Mouse (Mus musculus) hindbrain, postnatal 0 days (tissue): Measurements from ENCODE around the gene Ssh2. TPM values are rescaled to one million over a fixed set of nuclear protein-coding genes. Genes with fewer than 3 reads are reported as not detected.

ENCODE experiments used
- ATAC-seq: fragments of 200-750 bp; cut with Nextera tagmentation; 2 replicates; pipeline ENCODE4 v1.8.0; 2017; ENCODE audit warnings: mild to moderate bottlenecking, moderate TSS enrichment, moderate library complexity
- DNase-seq: peaks from one replicate; pipeline ENCODE4 v3.0.0-alpha.2; 2015; ENCODE audit warnings: low spot score
- H3K27ac ChIP-seq: fragments of 300-500 bp; sonication (generic); 2 replicates; pipeline ENCODE4 v1.5.1; 2014; ENCODE audit warnings: mild to moderate bottlenecking
- H3K27me3 ChIP-seq: fragments of 300-500 bp; sonication (generic); 2 replicates; pipeline ENCODE4 v1.6.1; 2014; ENCODE audit warnings: low read length, mixed read lengths; ENCODE audit not compliant: insufficient read depth
- H3K36me3 ChIP-seq: fragments of 300-500 bp; sonication (generic); 2 replicates; pipeline ENCODE4 v1.6.1; 2014; ENCODE audit warnings: low read length, mixed read lengths; ENCODE audit not compliant: insufficient read depth
- H3K4me1 ChIP-seq: fragments of 300-500 bp; sonication (generic); 2 replicates; pipeline ENCODE4 v1.6.1; 2014; ENCODE audit warnings: antibody characterized with exemption, low read length, mixed read lengths; ENCODE audit not compliant: insufficient read depth
- H3K4me2 ChIP-seq: fragments of 300-500 bp; sonication (generic); 2 replicates; pipeline ENCODE4 v1.6.1; 2014; ENCODE audit warnings: low read depth, mild to moderate bottlenecking, low read length, moderate library complexity, mixed read lengths
- H3K4me3 ChIP-seq: fragments of 300-500 bp; sonication (generic); 2 replicates; pipeline ENCODE4 v1.5.1; 2014; ENCODE audit warnings: low read length
- H3K9ac ChIP-seq: fragments of 300-500 bp; sonication (generic); replicated peaks from 2 replicates; pipeline ENCODE4 v1.6.1; 2014; ENCODE audit warnings: mild to moderate bottlenecking, low read length, moderate library complexity, mixed read lengths
- H3K9me3 ChIP-seq: fragments of 300-500 bp; sonication (generic); 2 replicates; pipeline ENCODE4 v1.6.1; 2016; ENCODE audit warnings: low read length, mixed read lengths
- CTCF ChIP-seq: IDR thresholded peaks from 2 replicates; pipeline ENCODE4 v1.5.1; 2016; ENCODE audit warnings: antibody characterized with exemption, control low read depth, low read depth
- WGBS: fragments of 180-500 bp; shearing (Covaris S2); extraction: QIAGEN DNeasy Blood & Tissue Kit; methylation state at CpG from one replicate; pipeline ENCODE4 v1.1.7; 2014; 5-methylcytosine and 5-hydroxymethylcytosine counted together
- polyA plus RNA-seq: library from polyadenylated mRNA; unstranded; fragments of >200 nt; fragmentation: Nextera tagmentation; extraction: Ambion mirVana; gene quantifications from 2 replicates; pipeline ENCODE4 v1.2.1, GENCODE M21; 2015
- total RNA-seq: library from RNA; depleted of rRNA; stranded (reverse); fragments of >200 nt; gene quantifications from 2 replicates; pipeline ENCODE4 v1.2.3, GENCODE M21; 2014

The Ssh2 gene
- total and polyA plus RNA-seq, 2 experiments from 2014 or later: 10.9 to 30.1 TPM

GRCm38 (mm10) chr11:77490451-77490850 lies 274.4 kb downstream of the Ssh2 start:
- peak overlapping the region; percentile 91 for H3K4me3 ChIP-seq
- no peaks in the 10 kb centered on the region for H3K27me3 ChIP-seq
- peak overlapping the region; percentile 92 for H3K9ac ChIP-seq
- peaks cover 60% of the 10 kb centered on the region for H3K4me1 ChIP-seq
- H3K36me3 ChIP-seq: no peaks in the 10 kb centered on the region
- TF ChIP-seq CTCF: no peak
- no peaks in the 10 kb centered on the region for H3K9me3 ChIP-seq
- DNase-seq (no peak), ATAC-seq (no peak)
- H3K4me2 ChIP-seq: peak overlapping the region; percentile 94
- peak overlapping the region; percentile 95; the same call in 1 of the 2 replicates for H3K27ac ChIP-seq
- 60% methylated on average over 6 of the region's 6 CpGs for WGBS

GRCm38 (mm10) chr11:77491123-77491501 lies 275.0 kb downstream of the Ssh2 start:
- peak; percentile 99 for TF ChIP-seq CTCF
- Histone ChIP-seq H3K4me3 (peak overlapping the region; percentile 93), H3K9me3 (no peaks in the 10 kb centered on the region), H3K9ac (peak overlapping the region; percentile 97; the same call in 1 of the 2 replicates), H3K27me3 (no peaks in the 10 kb centered on the region), H3K27ac (peak overlapping the region; percentile 95), H3K4me1 (peaks cover 53% of the 10 kb centered on the region), H3K4me2 (peak overlapping the region; percentile 94), H3K36me3 (no peaks in the 10 kb centered on the region)
- WGBS: under 1% methylated on average over 13 of the region's 13 CpGs
- ATAC-seq (peak; percentile 75), DNase-seq (peak; percentile 96)

GRCm38 (mm10) chr11:77491502-77492291 lies 275.6 kb downstream of the Ssh2 start:
- peak overlapping the region; percentile 97 for H3K9ac ChIP-seq
- H3K27me3 ChIP-seq: no peaks in the 10 kb centered on the region
- DNase-seq (peak; percentile 74), ATAC-seq (peak; percentile 61)
- H3K27ac ChIP-seq: peak overlapping the region; percentile 95
- no peaks in the 10 kb centered on the region for H3K36me3 ChIP-seq
- H3K9me3 ChIP-seq: no peaks in the 10 kb centered on the region
- H3K4me2 ChIP-seq: peak overlapping the region; percentile 94
- H3K4me1 ChIP-seq: peaks cover 47% of the 10 kb centered on the region
- no peak for TF ChIP-seq CTCF
- WGBS: under 1% methylated on average over 23 of the region's 23 CpGs
- peak overlapping the region; percentile 93 for H3K4me3 ChIP-seq

GRCm38 (mm10) chr11:77492311-77492871 lies 276.3 kb downstream of the Ssh2 start:
- Histone ChIP-seq H3K9ac (peak overlapping the region; percentile 97), H3K4me2 (peak overlapping the region; percentile 94), H3K27me3 (no peaks in the 10 kb centered on the region), H3K9me3 (no peaks in the 10 kb centered on the region), H3K4me1 (peaks cover 40% of the 10 kb centered on the region), H3K36me3 (no peaks in the 10 kb centered on the region), H3K4me3 (peak overlapping the region; percentile 93), H3K27ac (peak overlapping the region; percentile 95)
- under 1% methylated on average over 18 of the region's 18 CpGs for WGBS
- TF ChIP-seq CTCF: no peak
- ATAC-seq: no peak
- peak; percentile 36 for DNase-seq

GRCm38 (mm10) chr11:77492911-77493332 lies 276.8 kb downstream of the Ssh2 start:
- TF ChIP-seq CTCF: peak; percentile 41

GRCm38 (mm10) chr11:77493512-77494343 lies 277.6 kb downstream of the Ssh2 start, which contains the start of gene Git1:
Gene Git1 (plus strand): TSS chr11:77493562.
- H3K27me3 ChIP-seq: no peaks in the 10 kb centered on the region
- peak within 1 kb of the TSS; percentile 94 for H3K4me2 ChIP-seq
- no peaks in the 10 kb centered on the region for H3K36me3 ChIP-seq
- H3K4me1 ChIP-seq: peaks cover 38% of the 10 kb centered on the region
- under 1% methylated on average over 50 of the region's 74 CpGs for WGBS
- peak within 1 kb of the TSS; percentile 95 for H3K27ac ChIP-seq
- H3K4me3 ChIP-seq: peak within 1 kb of the TSS; percentile 93
- peak; percentile 12 for TF ChIP-seq CTCF
- H3K9me3 ChIP-seq: no peaks in the 10 kb centered on the region
- ATAC-seq (no peak; the same call in 1 of the 2 replicates), DNase-seq (peak; percentile 62)
- peak within 1 kb of the TSS; percentile 97 for H3K9ac ChIP-seq

More at GRCm38 (mm10) chr11:77492911-77493332, 276.8 kb downstream of the Ssh2 start:
- DNase-seq: peak; percentile 96
- peaks cover 37% of the 10 kb centered on the region for H3K4me1 ChIP-seq
- H3K27ac ChIP-seq: peak overlapping the region; percentile 95
- ATAC-seq: peak; percentile 76
- H3K9ac ChIP-seq: peak overlapping the region; percentile 97
- under 1% methylated on average over 30 of the region's 32 CpGs for WGBS
- peak overlapping the region; percentile 93 for H3K4me3 ChIP-seq
- H3K9me3 ChIP-seq: no peaks in the 10 kb centered on the region
- peak overlapping the region; percentile 94 for H3K4me2 ChIP-seq
- H3K36me3 ChIP-seq: no peaks in the 10 kb centered on the region
- no peaks in the 10 kb centered on the region for H3K27me3 ChIP-seq
